Mouse (Mus musculus): ENCODE data around the gene Slc16a13. TPM values are rescaled to one million over a fixed set of nuclear protein-coding genes. Genes with fewer than 3 reads are reported as not detected.

The Slc16a13 gene
- polyA plus RNA-seq, 1 experiment from 2014 or later, result 14.9 TPM

MicroRNA genes within 50 kb of the gene (microRNA counts, 519-probe panel; counts per million panel counts)
- microRNA mmu-miR-195 (not detected), microRNA mmu-miR-497 (2,266 counts per million, percentile 41 among the panel's probes with 10 or more counts)

Small RNA genes lying within 50 kb of the gene (microRNA-seq; reads per million reads assigned to microRNA genes)
- gene Mir195a (537 reads per million, percentile 73 among the genes with 10 or more reads in this experiment), gene Mir497 (not detected), gene Mir497b (not detected)

Other genes starting within 250 kb of the Slc16a13 start
- 18.4 and 20.8 TPM in 2 replicates for gene Ctdnep1, start 239.9 kb downstream of the Slc16a13 start, polyA plus RNA-seq (2015; fragmentation: Nextera tagmentation; extraction: Ambion mirVana)
- 170 and 171 TPM in 2 replicates for gene Elp5, start 238.5 kb downstream of the Slc16a13 start, polyA plus RNA-seq (2015; fragmentation: Nextera tagmentation; extraction: Ambion mirVana)
- 610 and 626 TPM in 2 replicates for gene Gabarap, start 229.9 kb downstream of the Slc16a13 start, polyA plus RNA-seq (2015; fragmentation: Nextera tagmentation; extraction: Ambion mirVana)
- gene Phf23, start 225.3 kb downstream of the Slc16a13 start, polyA plus RNA-seq (2015; fragmentation: Nextera tagmentation; extraction: Ambion mirVana), result 71.5 and 75.6 TPM in 2 replicates
- 35.3 and 37.5 TPM in 2 replicates for gene Dvl2, start 220.5 kb downstream of the Slc16a13 start, polyA plus RNA-seq (2015; fragmentation: Nextera tagmentation; extraction: Ambion mirVana)
- 57.0 and 60.7 TPM in 2 replicates for gene Acadvl, start 205.7 kb downstream of the Slc16a13 start, polyA plus RNA-seq (2015; fragmentation: Nextera tagmentation; extraction: Ambion mirVana)
- 27.8 and 29.8 TPM in 2 replicates for gene Dlg4, start 204.1 kb downstream of the Slc16a13 start, polyA plus RNA-seq (2015; fragmentation: Nextera tagmentation; extraction: Ambion mirVana)
- gene Asgr1, start 167.0 kb downstream of the Slc16a13 start, polyA plus RNA-seq (2015; fragmentation: Nextera tagmentation; extraction: Ambion mirVana), result 1.8 and 2.0 TPM in 2 replicates
- not detected in 2 replicates for gene Asgr2, start 128.4 kb downstream of the Slc16a13 start, polyA plus RNA-seq (2015; fragmentation: Nextera tagmentation; extraction: Ambion mirVana)
- 0.56 and 0.64 TPM in 2 replicates for gene Mgl2, start 90.7 kb downstream of the Slc16a13 start, polyA plus RNA-seq (2015; fragmentation: Nextera tagmentation; extraction: Ambion mirVana)
- gene Clec10a, start 64.9 kb downstream of the Slc16a13 start, polyA plus RNA-seq (2015; fragmentation: Nextera tagmentation; extraction: Ambion mirVana), result 0.73 and 0.75 TPM in 2 replicates
- gene Slc16a11, start 8.3 kb downstream of the Slc16a13 start, polyA plus RNA-seq (2015; fragmentation: Nextera tagmentation; extraction: Ambion mirVana), result 3.2 and 3.6 TPM in 2 replicates
- 5.7 and 6.1 TPM in 2 replicates for gene Bcl6b, start 8.7 kb upstream of the Slc16a13 start, polyA plus RNA-seq (2015; fragmentation: Nextera tagmentation; extraction: Ambion mirVana)
- 191 and 199 TPM in 2 replicates for gene 0610010K14Rik, start 16.9 kb upstream of the Slc16a13 start, polyA plus RNA-seq (2015; fragmentation: Nextera tagmentation; extraction: Ambion mirVana)
- gene Gm21988, start 18.8 kb upstream of the Slc16a13 start, polyA plus RNA-seq (2015; fragmentation: Nextera tagmentation; extraction: Ambion mirVana), result 12.9 and 13.0 TPM in 2 replicates
- 271 and 278 TPM in 2 replicates for gene Rnasek, start 18.8 kb upstream of the Slc16a13 start, polyA plus RNA-seq (2015; fragmentation: Nextera tagmentation; extraction: Ambion mirVana)
- 0.66 and 0.79 TPM in 2 replicates for gene Alox12, start 34.3 kb upstream of the Slc16a13 start, polyA plus RNA-seq (2015; fragmentation: Nextera tagmentation; extraction: Ambion mirVana)
- gene Alox12e, start 101.6 kb upstream of the Slc16a13 start, polyA plus RNA-seq (2015; fragmentation: Nextera tagmentation; extraction: Ambion mirVana), result not detected in 2 replicates
- gene Alox15, start 131.0 kb upstream of the Slc16a13 start, polyA plus RNA-seq (2015; fragmentation: Nextera tagmentation; extraction: Ambion mirVana), result not detected in 2 replicates
- 33.4 and 37.2 TPM in 2 replicates for gene Pelp1, start 189.0 kb upstream of the Slc16a13 start, polyA plus RNA-seq (2015; fragmentation: Nextera tagmentation; extraction: Ambion mirVana)
- gene Arrb2, start 211.6 kb upstream of the Slc16a13 start, polyA plus RNA-seq (2015; fragmentation: Nextera tagmentation; extraction: Ambion mirVana), result 38.1 and 38.4 TPM in 2 replicates
- gene Med11, start 230.9 kb upstream of the Slc16a13 start, polyA plus RNA-seq (2015; fragmentation: Nextera tagmentation; extraction: Ambion mirVana), result 40.2 and 45.0 TPM in 2 replicates
- gene Zmynd15, start 238.4 kb upstream of the Slc16a13 start, polyA plus RNA-seq (2015; fragmentation: Nextera tagmentation; extraction: Ambion mirVana), result 0.52 and 0.56 TPM in 2 replicates
- gene Cxcl16, start 238.9 kb upstream of the Slc16a13 start, polyA plus RNA-seq (2015; fragmentation: Nextera tagmentation; extraction: Ambion mirVana), result 1.4 and 1.9 TPM in 2 replicates